Mouse (Mus musculus): ENCODE data around the gene Pcp4l1. TPM values are rescaled to one million over a fixed set of nuclear protein-coding genes. Genes with fewer than 3 reads are reported as not detected.

Gene Pcp4l1
- polyA plus RNA-seq, 1 experiment, result 25.2 TPM

DNA sequence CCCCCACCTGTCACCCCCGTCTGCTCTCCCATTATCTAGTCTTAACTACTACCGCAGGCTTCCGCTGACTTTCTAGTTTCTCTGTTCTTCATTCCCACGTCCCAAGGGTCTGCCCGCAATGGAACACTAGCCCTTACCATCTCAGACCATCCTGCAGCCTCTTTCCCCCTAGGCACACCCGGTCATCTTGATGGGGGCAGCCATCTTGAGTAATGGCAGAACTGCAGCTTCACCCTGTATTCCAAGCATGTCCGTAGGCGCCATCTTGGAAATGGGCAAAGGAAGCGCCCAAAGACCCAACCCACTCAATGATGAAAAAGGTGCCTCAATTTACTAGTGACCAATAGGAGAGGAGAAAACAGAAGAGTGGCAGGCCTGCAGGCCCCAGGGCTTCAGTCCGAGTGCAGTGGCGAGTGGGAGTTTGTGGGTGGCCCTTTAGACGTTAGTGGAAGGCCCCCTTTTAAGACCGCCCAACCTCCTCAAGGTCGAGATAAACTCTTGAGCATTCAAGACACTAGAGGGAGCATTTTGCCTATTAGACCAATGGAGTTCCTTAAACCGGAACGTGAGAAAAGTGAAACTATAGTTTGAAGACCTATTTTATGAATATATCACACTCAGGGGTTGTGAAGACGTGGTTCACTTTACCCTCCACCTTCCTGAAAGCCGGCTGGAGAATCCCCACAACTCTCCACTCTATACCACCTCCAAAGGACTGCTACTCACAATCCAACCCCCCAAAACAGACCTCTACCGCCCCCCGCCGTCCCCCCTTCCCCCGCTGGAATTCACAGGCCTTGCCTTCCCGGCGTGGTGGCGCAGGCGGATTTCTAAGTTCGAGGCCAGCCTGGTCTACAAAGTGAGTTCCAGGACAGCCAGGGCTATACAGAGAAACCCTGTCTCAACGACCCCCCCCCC, 26.4 kb upstream of the Pcp4l1 start, which contains the start of gene Tomm40l:
Tomm40l (minus strand) TSS at position 277 of the 918 bp plus-strand sequence.
- under 1% methylated on average over 28 of the region's 28 CpGs for WGBS
- peak; percentile 97 for DNase-seq (ENCODE audit: low read depth, low spot score)

DNA sequence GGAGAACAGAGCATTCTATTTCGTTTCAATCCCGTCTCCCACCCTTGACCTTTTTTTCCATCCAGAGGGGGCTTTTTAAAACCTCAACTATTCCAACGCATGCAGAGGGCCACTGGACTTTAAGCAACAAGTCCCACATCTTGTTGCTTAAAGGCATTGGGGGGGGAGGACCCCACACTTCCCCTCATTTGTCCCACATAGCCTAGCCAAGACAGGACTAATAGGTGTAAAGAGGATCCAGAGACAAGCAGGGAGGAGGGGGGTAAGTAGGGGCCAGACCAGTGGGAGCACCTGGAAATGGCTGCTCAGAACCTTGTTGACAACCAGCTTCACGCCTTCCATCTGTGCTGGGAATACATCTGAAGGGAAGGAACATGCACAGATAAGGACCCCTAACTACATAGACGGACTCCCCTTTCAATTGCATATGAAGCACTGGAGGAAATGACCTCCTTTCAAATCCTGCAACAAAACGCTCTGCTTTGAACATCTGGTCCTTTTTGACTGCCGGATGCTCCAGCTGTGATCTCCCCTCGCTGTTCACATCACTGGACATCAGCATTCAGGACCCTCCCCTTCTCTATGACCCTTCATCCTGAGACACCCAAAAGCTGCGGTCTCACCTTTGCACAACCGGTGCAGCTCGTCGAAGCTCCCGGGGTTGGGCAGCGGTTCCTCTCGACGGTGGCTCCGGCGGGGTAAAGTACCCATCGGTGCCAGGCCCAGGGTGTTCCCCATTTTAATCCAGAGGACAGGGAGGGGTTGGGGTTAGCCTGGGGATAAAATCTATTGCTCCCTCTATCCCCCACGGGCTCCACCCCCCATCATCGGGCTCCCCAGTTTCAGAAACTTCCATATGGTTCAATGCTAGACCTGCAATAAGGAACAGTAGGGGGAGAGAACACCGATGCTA, 25.5 kb upstream of the Pcp4l1 start:
- no peak for DNase-seq (ENCODE audit: low read depth, low spot score)
- WGBS, result 5% methylated on average over 22 of the region's 22 CpGs

DNA sequence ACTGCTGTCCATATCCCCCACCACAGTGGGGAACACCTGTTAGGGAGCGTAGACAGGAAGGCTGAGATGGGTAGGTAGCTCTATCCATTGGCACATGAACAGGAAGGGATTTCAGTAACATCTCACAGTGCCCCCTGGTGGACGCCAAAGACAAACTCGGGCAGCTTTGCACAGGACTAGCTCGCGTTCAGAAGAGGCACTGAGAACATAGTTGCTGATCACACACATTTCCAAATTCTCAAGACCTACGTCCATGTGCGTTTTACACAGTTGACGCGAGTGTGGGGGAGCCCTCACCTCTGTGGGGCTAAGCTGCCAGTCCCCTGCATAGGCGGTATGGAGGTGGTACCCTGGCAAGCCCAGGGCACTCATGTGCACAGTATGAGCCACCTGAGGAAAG, 24.8 kb upstream of the Pcp4l1 start:
- WGBS, result 7% methylated on average over 10 of the region's 10 CpGs
- DNase-seq (ENCODE audit: low read depth, low spot score), result peak; percentile 64

DNA sequence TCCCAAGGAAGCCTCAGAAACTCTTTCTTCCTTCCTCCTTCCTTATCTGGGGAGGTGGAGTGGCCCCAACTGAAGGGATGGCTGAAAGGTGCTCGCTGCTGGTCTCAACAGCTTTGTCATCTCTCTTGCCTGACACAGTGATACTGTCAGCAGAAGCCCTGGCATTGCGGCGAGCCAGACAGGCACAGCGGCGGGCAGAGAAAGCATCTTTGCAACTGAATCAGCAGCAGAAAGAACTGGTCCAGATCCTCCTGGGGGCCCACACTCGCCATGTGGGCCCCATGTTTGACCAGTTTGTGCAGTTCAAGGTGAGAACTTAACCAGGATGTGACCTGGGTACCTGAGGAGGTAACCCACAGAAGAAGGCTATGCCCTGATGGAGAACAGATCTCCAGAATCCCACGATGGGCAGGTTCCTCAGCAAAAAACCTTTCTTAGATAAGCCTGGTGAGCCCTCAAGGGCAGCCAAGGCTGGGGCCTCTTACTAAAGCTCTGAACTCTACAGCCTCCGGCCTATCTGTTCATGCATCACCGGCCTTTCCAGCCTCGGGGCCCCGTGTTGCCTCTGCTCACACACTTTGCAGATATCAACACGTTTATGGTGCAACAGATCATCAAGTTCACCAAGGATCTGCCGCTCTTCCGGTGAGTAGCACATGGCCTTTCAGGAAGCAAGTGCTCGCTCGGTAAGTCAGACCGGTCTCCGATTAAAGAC, 20.3 kb upstream of the Pcp4l1 start:
- WGBS, result 84% methylated on average over 18 of the region's 18 CpGs
- no peak for DNase-seq (ENCODE audit: low read depth, low spot score)

DNA sequence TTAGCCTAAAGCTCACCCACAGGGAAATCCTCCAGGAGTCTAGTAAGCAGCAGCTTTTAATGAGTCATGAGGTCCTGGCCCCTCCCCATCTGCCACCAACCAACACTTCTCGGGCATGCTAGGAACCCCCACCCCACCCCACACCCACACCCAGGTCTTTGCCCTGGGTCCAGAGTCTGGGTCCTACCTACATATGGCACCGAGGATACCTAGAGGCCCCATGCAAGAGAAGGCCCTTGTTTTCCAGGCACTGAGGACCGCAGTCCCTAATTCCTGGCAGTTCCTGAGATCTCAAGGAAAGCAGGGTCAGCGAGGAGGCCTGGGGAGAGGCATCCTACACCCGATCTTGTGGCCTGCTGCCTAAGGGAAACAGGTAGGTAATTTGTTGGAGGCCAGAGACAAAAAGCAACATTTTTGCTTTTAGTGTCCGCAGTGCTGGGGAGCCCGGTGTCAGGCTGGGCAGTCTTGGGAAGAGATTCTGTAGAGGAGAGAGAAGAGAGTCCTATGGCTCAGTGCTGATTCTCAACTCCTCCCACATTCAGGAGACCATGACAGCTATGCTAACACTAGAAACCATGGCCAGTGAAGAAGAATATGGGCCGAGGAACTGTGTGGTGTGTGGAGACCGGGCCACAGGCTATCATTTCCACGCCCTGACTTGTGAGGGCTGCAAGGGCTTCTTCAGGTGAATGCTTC, 17.9 kb upstream of the Pcp4l1 start, which contains the start of gene Nr1i3:
Nr1i3 (plus strand) TSS at position 170 of the 696 bp plus-strand sequence.
- peak; percentile 29 for DNase-seq (ENCODE audit: low read depth, low spot score)
- 54% methylated on average over 10 of the region's 10 CpGs for WGBS

DNA sequence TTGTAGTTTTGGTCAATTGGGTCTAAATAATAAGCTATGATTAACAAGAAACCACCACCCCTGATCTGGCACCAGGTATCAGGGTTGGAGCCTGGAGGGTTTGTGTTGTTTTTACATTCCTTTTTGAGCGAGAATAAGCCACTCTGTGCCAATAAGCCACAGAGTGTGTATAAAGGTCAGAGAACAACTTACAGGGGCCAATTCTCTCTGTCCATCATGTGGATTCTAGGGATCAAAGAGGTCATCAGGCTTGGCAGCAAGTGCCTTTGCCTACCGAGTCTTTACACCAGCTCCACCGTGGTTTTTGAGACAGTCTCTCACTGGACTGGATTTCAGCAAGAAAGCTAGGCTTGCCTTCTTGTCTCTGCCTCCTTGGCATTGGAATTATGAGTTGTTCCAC, 16.8 kb upstream of the Pcp4l1 start:
- DNase-seq (ENCODE audit: low read depth, low spot score), result no peak

DNA sequence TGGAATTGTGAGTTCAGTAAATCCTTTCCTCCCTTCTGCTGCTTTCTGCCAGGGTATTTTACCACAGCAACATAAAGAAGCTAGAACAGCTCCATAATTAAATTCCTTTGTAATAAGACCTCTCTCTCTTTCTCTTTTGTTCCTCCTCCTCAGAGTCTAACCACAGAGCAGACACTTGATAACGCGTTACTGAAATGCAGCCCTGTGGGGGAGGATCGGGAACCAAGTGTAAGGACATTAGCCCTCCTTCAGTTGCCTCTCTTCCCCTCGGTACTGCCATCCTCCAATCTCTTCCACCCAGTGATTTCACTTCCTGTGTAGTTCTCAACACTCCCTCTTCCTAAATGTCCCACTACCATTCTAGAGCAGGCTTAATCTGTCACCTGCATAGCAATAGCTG, 13.3 kb upstream of the Pcp4l1 start:
- WGBS, result 39% methylated on average over 4 of the region's 4 CpGs
- no peak for DNase-seq (ENCODE audit: low read depth, low spot score)

More for the DNA sequence above, 16.8 kb upstream of the Pcp4l1 start:
- 53% methylated on average over 3 of the region's 3 CpGs for WGBS

DNA sequence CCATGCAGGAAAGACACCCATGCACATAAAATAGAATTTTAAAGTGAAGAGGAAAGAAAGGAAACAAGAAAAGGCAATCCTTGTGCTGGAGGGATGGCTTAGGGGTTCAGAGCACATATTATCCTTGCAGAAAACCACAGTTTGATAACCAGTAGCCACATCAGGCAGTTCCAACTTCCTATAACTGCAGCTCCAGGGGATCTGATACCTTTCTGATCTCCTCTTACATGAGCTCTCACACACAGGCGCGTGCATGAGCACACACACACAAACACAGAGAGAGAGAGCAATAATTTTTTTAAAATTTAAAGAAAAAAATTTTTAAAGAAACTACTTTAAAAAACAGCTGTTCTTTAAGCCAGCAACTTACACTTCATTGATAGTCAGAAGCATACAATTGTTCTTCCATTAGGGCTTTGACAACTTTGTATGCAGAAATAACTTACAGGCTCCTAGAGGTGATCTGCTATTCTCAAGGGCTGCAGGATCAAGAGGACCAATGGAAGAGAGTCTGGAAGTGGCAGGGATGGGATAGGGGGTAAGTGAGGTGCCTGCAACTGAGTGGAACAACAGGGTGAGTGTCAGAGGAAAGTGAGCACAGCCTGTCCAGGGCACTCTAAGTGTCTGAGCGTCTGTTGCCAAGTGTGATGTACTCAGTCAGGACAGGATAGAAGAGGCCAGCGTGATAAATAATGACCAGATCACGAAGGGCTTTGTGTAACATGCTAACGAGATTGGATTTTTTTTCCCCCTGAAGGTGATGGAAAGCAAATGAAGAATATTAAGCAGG, 9.8 kb upstream of the Pcp4l1 start:
- 78% methylated on average over 6 of the region's 6 CpGs for WGBS
- DNase-seq (ENCODE audit: low read depth, low spot score), result no peak

DNA sequence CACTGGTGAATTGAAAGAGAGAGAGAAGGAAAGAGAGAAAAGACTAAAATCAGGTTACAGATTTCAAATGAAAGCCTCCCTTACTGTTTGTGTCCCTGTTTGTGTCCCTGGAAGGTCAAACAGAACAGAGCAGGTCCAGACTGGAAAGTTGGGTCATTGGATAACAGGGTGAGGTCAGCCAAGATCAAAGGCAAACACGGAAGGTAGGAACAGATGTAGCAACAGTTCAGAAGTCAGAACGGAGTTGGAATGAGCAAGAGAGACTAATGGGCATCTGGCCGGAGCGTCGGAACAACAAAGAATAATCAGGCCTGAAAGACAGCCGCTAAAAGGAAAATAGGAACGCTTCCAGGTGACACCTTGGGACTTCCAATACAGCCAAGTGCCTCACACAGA, 8.2 kb upstream of the Pcp4l1 start:
- 23% methylated on average over 7 of the region's 7 CpGs for WGBS
- DNase-seq (ENCODE audit: low read depth, low spot score), result peak; percentile 29

DNA sequence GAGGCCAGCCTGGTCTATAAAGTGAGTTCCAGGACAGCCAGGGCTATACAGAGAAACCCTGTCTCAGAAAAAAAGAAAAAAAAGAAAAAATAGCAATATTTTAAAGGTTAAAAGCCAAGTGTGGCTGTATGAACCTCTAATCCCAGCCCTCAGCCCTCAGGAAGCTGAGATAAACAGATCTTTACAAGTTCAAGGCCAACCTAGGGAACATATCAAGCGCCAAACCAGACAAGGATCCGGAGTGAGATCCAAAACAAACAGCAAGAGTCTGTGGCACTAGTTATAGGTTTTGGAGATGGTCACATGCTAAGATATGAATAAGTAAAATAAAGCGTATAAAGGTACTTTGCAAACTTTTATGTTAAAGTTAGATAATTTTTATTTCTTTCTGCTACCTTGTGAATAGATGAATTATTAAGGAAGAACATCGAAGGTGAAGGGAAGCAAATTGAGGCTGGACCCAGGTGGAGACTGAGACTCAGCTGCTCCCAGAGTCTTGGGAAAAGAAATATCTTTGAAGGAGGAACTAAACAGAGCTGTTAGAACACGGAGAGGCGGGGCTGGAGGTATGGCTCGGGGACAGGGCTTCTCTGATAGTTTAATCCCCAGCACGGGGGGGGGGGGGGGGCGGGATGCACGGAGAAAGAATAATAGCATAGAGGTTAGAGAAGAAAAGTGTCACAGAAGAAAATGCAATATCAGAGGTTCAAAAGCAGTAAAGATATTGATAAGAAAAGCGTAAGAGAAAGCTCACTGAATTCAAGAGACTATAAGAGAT, 7.6 kb upstream of the Pcp4l1 start:
- DNase-seq (ENCODE audit: low read depth, low spot score), result no peak
- 32% methylated on average over 11 of the region's 11 CpGs for whole genome bisulfite sequencing

DNA sequence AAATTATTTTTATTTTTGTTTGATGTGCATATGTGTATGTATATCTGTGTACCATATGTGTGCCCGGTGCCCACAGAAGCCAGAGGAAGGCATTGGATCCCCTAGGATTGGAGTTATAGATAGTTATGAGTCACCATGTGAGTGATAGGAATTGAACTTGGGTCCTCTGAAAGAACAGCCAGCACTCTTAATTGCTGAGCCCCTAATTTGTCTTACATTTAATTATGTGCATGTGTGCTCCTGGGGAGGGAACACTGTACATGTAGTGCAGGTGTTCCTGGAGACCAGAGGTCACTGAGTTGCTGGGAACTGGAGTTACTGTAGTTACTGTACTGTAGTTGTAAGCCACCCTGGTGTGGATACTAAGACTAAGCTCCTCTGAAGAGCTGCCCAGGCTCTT, 4.7 kb upstream of the Pcp4l1 start:
- 100% methylated on average over 1 of the region's 1 CpGs for WGBS
- DNase-seq (ENCODE audit: low read depth, low spot score), result no peak

DNA sequence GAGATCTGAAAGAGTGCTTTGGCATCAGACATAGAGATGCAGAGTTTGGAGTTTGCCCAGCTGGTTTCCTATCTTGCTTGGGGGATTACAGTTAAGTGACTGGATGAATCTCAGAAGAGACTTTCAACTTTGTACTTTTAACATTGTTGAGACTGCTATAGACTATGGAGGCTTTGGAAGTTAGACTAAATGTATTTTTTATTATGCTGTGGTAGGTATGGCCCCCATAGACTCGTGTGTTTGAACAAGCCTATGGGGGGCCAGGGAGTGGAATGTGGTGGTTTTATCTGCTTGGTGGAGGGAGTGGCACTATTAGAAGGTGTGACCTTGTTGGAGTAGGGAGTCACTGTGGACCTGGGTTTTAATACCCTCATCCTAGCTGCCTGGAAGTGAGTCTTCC, 3.5 kb upstream of the Pcp4l1 start:
- DNase-seq (ENCODE audit: low read depth, low spot score), result no peak

DNA sequence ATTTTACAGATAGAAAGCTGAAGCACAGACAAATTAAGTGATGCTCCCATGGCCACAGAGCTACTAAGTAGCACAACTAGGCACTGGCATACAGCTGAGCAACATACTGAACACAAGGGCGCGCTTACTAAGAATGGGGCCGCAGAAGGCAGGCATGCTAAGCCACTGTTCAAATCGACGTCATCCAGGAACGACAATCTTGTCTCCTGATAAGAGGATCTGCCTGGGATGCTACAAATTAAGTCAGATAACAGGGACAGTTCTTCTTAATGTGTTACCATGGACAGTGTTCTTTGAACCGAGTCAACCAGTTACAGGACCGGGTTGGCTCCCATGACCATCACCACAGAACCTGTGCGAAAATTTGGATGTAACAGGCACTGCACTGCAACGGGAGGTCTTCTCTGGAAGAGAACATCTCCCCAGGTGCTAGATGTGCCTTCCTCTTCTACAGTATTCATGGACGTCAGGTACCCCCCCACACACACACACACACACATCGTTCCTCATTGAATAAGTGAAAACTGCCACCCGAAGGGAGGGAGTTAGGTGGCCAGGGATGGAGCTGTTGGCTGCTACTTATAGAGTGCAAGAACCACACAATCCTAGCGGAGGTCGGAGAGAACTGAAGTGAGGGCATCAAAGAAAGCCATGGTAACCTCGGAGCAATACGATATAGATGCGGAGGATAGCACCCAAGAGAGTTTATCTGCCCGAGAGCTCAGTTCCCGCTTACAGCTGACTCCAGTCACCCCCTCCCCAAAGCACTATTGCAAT, 834 bp downstream of the Pcp4l1 start:
- DNase-seq (ENCODE audit: low read depth, low spot score), result no peak
- WGBS, result 20% methylated on average over 20 of the region's 20 CpGs

More for the DNA sequence above, 3.5 kb upstream of the Pcp4l1 start:
- 24% methylated on average over 1 of the region's 1 CpGs for WGBS

DNA sequence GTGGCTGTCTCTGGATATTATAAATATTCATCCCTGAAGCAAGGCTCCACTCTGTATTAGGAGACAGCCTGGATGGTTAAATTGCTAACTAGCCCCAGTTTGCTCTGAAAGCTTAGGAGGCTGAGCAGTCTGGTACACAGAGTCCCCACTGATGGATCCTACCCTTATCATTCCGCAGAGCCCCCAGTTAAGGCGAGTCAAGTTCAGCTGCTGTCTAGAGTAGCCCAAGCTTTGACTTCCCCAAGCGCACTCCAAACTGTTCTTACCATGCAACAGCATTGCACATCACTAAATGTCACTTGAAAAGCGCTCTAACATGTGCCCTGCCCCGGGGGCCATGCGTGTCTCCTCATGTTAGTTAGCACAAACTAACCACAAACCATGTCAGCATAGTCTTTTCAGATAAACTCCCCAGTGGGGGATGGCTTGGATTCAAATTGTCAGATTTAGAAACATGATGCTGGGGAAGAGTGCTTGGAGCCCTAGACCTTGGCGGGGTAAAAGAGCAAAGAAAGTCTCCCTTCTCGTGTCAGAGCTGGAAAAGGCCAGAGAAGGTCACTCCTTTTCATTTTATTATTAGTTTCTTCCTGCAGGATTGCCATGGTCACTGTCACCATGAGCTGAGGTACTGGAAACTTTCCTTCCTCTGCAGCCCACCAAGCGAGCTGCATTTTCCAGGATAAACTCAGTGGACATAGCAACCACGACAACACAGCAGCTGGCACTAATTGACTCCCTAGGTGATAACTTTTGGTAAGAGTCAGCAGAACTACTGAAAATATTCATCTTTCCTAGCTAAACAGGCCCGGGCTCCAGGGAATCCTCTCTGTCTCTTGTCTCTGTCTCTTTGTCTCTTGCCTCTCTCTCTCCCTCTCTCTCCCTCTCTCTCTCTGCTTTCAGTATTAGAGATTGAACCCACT, 1.9 kb downstream of the Pcp4l1 start:
- WGBS, result 39% methylated on average over 11 of the region's 11 CpGs
- DNase-seq (ENCODE audit: low read depth, low spot score), result no peak

DNA sequence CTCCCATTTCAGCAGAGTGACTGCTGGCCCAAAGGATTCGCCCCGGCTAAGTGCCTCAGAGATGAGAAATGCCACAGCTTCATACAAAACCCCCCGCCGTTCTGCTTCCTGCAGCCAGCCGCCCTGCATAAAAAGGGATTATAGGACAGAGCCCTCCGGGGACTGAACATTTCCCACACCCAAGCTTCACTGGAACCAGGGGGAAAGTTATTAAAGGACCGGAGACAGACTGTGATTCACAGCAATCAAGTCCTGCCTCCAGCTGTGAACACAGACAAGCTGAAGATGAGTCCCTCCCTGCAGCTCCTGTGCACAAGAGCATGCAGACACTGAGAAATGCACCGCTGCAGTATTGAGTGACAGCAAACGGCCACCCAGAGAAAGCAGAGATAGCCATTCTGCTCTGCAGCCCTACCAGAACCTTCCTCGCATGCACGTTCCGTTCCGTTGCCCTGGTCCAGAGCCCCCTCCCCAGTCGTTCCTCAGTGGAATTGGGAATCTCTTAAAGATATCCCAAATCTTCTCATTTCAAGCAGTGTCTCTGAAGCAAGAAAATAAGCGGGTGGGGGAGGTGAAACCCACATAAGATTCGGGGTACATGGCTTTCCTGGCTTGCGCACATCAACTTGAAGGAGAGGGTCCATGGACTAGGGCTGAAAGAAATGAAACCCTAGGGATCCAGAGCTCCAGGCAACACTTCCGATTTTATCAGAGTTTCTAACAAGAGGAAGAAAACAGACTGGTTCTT, 2.8 kb downstream of the Pcp4l1 start:
- no peak for DNase-seq (ENCODE audit: low read depth, low spot score)

More for the DNA sequence above, 2.8 kb downstream of the Pcp4l1 start:
- WGBS, result 14% methylated on average over 18 of the region's 18 CpGs

Measured in large intestine, adult 2 months (tissue).